Mouse (Mus musculus) forebrain, embryonic 14.5 days (tissue): Measurements from ENCODE around the gene C9orf72. TPM values are rescaled to one million over a fixed set of nuclear protein-coding genes. Genes with fewer than 3 reads are reported as not detected.

Experiments used
- ATAC-seq: fragments of 200-750 bp; cut with Nextera tagmentation; 2 replicates; pipeline ENCODE4 v1.8.0; 2017; ENCODE audit warnings: mild to moderate bottlenecking, moderate library complexity
- DNase-seq: peaks from one replicate; pipeline ENCODE4 v3.0.0-alpha.2; 2015; ENCODE audit warnings: low spot score
- H3K27ac ChIP-seq: fragments of 300-500 bp; sonication (generic); 2 replicates; pipeline ENCODE4 v1.5.1; 2014; ENCODE audit warnings: low read depth, mild to moderate bottlenecking, control low read depth, low read length, moderate library complexity
- H3K27me3 ChIP-seq: fragments of 300-500 bp; sonication (generic); replicated peaks from 2 replicates; pipeline ENCODE4 v1.6.1; 2014; ENCODE audit warnings: low read length, control low read depth, mixed read lengths; ENCODE audit not compliant: control insufficient read depth, insufficient read depth
- H3K36me3 ChIP-seq: fragments of 300-500 bp; sonication (generic); 2 replicates; pipeline ENCODE4 v1.6.1; 2014; ENCODE audit warnings: low read length, control low read depth; ENCODE audit not compliant: control insufficient read depth, insufficient read depth
- H3K4me1 ChIP-seq: fragments of 300-500 bp; sonication (generic); 2 replicates; pipeline ENCODE4 v1.6.1; 2014; ENCODE audit warnings: antibody characterized with exemption, low read length, control low read depth; ENCODE audit not compliant: control insufficient read depth, insufficient read depth
- H3K4me2 ChIP-seq: fragments of 300-500 bp; sonication (generic); 2 replicates; pipeline ENCODE4 v1.6.1; 2014; ENCODE audit warnings: mild to moderate bottlenecking, control low read depth, low read length
- H3K4me3 ChIP-seq: fragments of 300-500 bp; sonication (generic); 2 replicates; pipeline ENCODE4 v1.5.1; 2014; ENCODE audit warnings: low read depth, low read length, control low read depth
- H3K9ac ChIP-seq: fragments of 300-500 bp; sonication (generic); 2 replicates; pipeline ENCODE4 v1.6.1; 2014; ENCODE audit warnings: mild to moderate bottlenecking, low read length, control low read depth, moderate library complexity
- H3K9me3 ChIP-seq: fragments of 300-500 bp; sonication (generic); replicated peaks from 2 replicates; pipeline ENCODE4 v1.6.1; 2016; ENCODE audit warnings: low read length, control low read depth, mixed read lengths; ENCODE audit not compliant: control insufficient read depth
- WGBS: fragments of 180-500 bp; shearing (Covaris S2); extraction: QIAGEN DNeasy Blood & Tissue Kit; methylation state at CpG from one replicate; pipeline ENCODE4 v1.1.7; 2014; 5-methylcytosine and 5-hydroxymethylcytosine counted together
- polyA plus RNA-seq: library from polyadenylated mRNA; unstranded; fragments of >200 nt; fragmentation: Nextera tagmentation; extraction: Ambion mirVana; gene quantifications from 2 replicates; pipeline ENCODE4 v1.2.1, GENCODE M21; 2014

C9orf72 gene
- polyA plus RNA-seq, 1 experiment from 2014 or later, result 51.4 TPM

DNA sequence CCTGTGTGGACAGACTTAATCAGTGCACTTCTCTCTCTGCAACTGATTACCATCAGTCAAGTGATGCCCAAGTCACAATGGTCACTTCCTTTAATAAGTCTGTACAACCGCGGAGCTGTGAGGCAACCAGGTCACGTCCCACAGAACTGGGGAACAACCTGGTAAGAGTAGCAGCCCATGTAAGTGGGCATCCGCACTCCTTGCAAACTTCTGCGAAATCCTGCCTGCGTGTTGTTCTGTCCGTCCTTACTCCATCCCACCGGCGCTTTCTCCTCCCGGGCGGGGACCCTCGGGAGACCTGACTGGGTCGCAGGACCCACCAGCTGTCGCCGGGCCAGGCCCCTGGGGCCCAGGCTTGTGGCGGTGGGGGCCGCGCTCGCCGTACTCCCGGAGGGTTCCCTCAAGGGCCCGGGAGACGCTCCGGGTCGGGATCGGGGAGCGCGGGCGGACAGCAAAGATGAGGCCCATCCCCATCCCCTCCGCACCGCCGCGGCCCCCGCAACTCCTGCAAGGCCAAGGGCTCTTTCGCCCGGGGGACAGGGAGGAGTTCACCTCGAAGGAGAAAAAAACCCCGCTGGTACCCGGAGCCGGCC, 738 bp downstream of the C9orf72 start:
- Histone ChIP-seq H3K4me2 (peak overlapping the region; percentile 90), H3K4me1 (peaks cover 5% of the 10 kb centered on the region), H3K9me3 (no peaks in the 10 kb centered on the region), H3K4me3 (peak overlapping the region; percentile 79), H3K36me3 (no peaks in the 10 kb centered on the region), H3K9ac (peak overlapping the region; percentile 92), H3K27ac (peak overlapping the region; percentile 76), H3K27me3 (no peaks in the 10 kb centered on the region)
- ATAC-seq, result peak; percentile 71
- under 1% methylated on average over 40 of the region's 40 CpGs for WGBS
- DNase-seq, result peak; percentile 44

DNA sequence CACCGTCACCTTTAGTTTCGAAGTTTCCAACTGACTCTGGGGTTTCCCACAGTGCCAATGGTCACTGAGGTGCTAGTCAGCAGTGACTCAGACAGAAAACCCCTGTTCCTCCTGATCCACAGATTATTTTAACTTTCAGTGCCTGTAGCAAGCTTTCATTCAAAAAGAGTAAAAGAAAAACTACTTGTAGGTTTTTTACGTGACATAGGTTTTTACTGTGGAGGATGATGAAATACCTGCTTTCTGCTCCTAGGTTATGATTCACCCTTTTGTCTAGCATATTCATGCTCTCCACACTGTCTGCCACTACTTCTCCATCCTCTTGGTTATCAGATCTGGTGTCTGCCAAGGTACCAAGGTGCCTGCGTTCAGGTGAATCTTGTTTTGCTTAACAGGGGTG, 1.9 kb downstream of the C9orf72 start:
- Histone ChIP-seq H3K27ac (no peak overlapping the region), H3K36me3 (no peaks in the 10 kb centered on the region), H3K4me1 (peaks cover 5% of the 10 kb centered on the region), H3K4me3 (no peak overlapping the region), H3K27me3 (no peaks in the 10 kb centered on the region), H3K9me3 (no peaks in the 10 kb centered on the region), H3K4me2 (peak overlapping the region; percentile 90; the same call in 1 of the 2 replicates), H3K9ac (no peak overlapping the region)
- ATAC-seq (no peak), DNase-seq (no peak)
- WGBS, result 92% methylated on average over 4 of the region's 4 CpGs

DNA sequence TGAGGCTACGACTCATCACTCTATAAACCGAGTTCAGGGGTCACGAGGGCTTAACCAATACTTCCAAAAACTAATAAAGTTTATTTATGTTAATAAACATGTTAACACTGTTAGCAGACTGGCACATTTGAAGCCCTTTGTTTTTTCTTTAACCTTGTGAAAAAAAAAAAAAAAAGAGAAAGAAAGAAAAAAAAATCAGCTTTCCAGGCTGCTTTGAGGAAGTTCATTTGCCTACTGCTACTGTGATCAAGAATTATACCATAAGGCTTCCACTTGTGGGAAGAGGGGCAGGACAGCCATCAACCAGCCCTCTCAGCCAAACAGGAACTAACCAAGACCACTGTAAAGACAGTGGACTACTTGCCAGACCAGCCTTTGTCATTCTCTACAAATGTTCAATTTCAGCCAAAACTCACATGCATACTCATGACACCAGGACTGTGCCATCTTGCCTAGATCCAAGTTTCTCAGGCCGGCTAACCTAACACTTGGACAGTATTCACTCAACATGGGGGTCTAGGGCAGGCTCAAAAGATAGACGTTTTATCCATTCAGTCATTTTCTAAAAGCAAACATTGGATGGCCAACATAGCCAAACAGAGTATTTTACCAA, 2.5 kb downstream of the C9orf72 start:
- no peaks in the 10 kb centered on the region for H3K9me3 ChIP-seq
- H3K36me3 ChIP-seq, result no peaks in the 10 kb centered on the region
- H3K9ac ChIP-seq, result no peak overlapping the region
- H3K27ac ChIP-seq, result no peak overlapping the region
- DNase-seq, result no peak
- H3K27me3 ChIP-seq, result no peaks in the 10 kb centered on the region
- H3K4me2 ChIP-seq, result no peak overlapping the region
- WGBS, result 86% methylated on average over 5 of the region's 5 CpGs
- ATAC-seq, result no peak
- H3K4me3 ChIP-seq, result no peak overlapping the region
- H3K4me1 ChIP-seq, result peaks cover 5% of the 10 kb centered on the region

DNA sequence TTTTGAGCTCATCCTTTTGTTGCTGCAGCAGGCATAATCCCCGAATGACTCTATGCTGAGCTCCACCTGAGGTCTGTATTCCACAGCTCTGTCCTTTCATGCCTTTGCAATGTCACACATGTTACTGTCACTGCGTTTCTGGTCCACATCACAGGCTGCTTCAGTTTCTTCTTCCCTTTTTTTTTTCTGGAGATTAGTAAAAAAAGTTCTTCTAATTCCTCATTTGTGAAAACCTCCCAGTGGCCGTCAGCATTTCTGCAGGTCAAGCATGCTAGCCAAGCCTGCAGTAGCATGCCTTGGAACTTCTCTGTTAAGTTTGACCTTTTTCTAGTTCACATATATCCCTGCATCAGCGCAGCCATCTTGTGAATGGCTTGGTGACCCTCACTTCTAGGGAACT, 4.1 kb downstream of the C9orf72 start:
- WGBS, result 46% methylated on average over 4 of the region's 4 CpGs

DNA sequence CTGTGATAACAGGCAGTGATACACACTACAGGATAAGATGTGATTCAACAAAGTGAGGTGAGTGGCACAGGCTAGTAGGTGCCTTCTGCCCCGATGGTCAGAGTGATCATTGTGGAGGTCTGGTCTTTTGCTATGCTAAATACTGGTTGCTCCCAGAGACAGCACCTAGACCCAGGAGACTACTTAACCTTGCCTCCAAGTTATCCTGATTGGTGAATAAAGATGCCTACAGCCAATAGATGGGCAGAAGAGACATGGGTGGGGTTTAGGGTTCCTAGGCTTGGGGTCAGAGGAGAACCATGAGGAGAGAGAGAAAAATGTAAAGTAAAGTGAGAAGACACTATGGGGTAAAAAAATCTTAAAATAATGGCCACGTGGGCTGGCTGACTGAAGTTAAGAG, 4.8 kb downstream of the C9orf72 start:
- WGBS, result 33% methylated on average over 2 of the region's 2 CpGs
- no peak for ATAC-seq
- H3K27ac ChIP-seq, result no peak overlapping the region

More for the DNA sequence above, 4.1 kb downstream of the C9orf72 start:
- Histone ChIP-seq H3K36me3 (peaks cover 10% of the 10 kb centered on the region; the same call in 1 of the 2 replicates), H3K27me3 (no peaks in the 10 kb centered on the region), H3K27ac (no peak overlapping the region), H3K9ac (no peak overlapping the region), H3K4me3 (no peak overlapping the region), H3K4me2 (no peak overlapping the region), H3K9me3 (no peaks in the 10 kb centered on the region), H3K4me1 (peaks cover 5% of the 10 kb centered on the region)
- DNase-seq, result no peak
- ATAC-seq, result no peak

DNA sequence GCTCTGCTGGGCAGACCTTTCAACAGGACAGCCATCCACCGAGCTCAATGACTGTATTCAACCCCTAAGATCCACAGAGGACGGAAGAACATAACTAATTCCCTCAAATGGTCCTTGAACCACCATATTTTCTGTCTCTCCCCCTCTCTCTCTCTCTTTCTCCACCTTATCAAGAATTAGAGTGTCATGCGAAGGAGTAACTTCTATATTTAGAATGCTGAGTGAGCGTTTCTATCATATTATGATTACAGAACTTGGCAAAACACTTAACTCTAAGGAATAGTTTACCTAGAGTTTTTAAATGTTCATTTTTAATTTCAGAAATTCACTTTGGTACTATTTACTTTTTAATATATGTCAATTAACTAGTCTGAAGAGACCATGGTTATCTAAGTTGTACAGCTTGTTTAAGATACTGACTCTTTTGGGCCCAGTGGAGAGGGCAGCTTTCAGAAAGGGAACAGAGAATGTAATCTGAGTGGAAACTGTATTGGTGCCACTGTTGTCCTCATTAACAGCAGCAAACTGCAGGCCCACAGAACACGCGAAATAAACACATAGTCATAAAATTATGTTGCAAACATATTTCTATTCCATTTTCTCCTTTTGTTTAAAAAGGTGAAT, 5.8 kb downstream of the C9orf72 start:
- DNase-seq, result no peak
- no peak for ATAC-seq
- Histone ChIP-seq H3K36me3 (peaks cover 23% of the 10 kb centered on the region), H3K4me3 (no peak overlapping the region), H3K27me3 (no peaks in the 10 kb centered on the region), H3K9ac (no peak overlapping the region), H3K4me1 (peaks cover 5% of the 10 kb centered on the region), H3K27ac (no peak overlapping the region), H3K9me3 (no peaks in the 10 kb centered on the region), H3K4me2 (no peak overlapping the region)
- WGBS, result 85% methylated on average over 6 of the region's 6 CpGs

More for the DNA sequence above, 4.8 kb downstream of the C9orf72 start:
- Histone ChIP-seq H3K9me3 (no peaks in the 10 kb centered on the region), H3K9ac (no peak overlapping the region), H3K4me3 (no peak overlapping the region), H3K36me3 (peaks cover 14% of the 10 kb centered on the region; the same call in 1 of the 2 replicates), H3K27me3 (no peaks in the 10 kb centered on the region), H3K4me1 (peaks cover 5% of the 10 kb centered on the region), H3K4me2 (no peak overlapping the region)
- no peak for DNase-seq

DNA sequence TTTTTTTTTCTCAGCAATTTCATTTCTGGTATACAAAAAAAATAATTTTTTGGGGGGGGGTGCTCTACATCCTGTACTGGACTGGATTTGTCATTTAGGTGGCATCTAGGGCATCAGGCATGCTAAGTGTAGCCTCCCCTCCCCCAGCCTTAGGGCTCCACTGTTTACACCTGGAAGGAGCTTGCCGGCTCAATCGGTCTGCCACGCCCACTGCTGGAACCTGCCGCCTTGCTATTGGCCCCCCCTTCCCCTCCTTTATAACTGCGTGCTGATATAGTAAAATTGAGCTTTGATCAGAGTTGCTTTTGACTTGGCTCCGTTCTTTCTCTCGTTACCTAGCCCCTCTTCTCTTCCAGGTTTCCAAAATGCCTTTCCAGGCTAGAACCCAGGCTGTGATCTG, 21.3 kb downstream of the C9orf72 start:
- H3K4me3 ChIP-seq, result no peak overlapping the region
- WGBS, result 75% methylated on average over 7 of the region's 7 CpGs
- H3K9me3 ChIP-seq, result no peaks in the 10 kb centered on the region
- ATAC-seq (no peak), DNase-seq (no peak)
- H3K4me2 ChIP-seq, result no peak overlapping the region
- H3K9ac ChIP-seq, result no peak overlapping the region
- H3K27ac ChIP-seq, result no peak overlapping the region
- H3K36me3 ChIP-seq, result peaks cover 25% of the 10 kb centered on the region
- no peaks in the 10 kb centered on the region for H3K27me3 ChIP-seq
- H3K4me1 ChIP-seq, result no peaks in the 10 kb centered on the region

DNA sequence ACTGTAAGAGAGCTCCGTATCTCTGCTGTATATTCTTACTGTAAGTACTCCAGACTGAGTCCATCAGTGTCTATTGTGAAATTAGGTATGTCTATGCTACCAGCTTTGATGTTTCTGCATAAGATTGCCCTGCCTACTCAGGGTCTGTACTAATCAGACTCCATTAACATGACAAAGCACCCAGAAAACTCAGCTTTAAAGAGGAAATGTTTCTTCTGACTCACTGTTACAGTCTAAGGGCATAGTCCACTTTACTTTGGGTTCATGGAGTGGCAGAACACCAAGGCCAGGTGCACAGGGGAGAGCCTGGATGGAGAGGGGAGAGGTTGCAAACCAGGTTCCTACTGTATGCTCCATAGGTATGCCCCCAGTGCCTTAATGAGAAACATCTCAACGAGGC, 22.3 kb downstream of the C9orf72 start:
- DNase-seq (no peak), ATAC-seq (no peak)
- H3K36me3 ChIP-seq, result peaks cover 32% of the 10 kb centered on the region
- WGBS, result 87% methylated on average over 2 of the region's 2 CpGs
- H3K27ac ChIP-seq, result no peak overlapping the region
- H3K27me3 ChIP-seq, result no peaks in the 10 kb centered on the region
- no peaks in the 10 kb centered on the region for H3K9me3 ChIP-seq
- no peak overlapping the region for H3K9ac ChIP-seq
- no peaks in the 10 kb centered on the region for H3K4me1 ChIP-seq
- no peak overlapping the region for H3K4me3 ChIP-seq
- no peak overlapping the region for H3K4me2 ChIP-seq

DNA sequence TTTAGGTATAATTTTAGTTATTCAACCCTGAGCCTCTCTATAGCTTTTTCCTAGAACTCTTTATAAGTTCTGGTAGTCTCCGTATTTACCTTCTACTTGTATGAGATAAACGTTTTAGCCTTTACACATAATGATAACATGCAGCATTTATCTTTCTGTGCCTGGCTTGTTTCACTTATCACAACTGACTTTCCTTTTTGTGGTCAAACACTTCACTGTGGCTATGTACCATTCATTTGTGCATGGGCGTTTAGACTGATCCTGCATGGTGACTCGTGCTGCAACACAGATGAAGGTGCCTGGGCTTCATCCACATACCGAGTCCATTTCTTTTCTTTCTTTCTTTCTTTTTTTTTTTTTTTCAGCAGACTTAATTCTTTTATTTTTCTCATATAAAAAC, 24.3 kb downstream of the C9orf72 start:
- ATAC-seq, result no peak
- 95% methylated on average over 5 of the region's 5 CpGs for WGBS

More for the DNA sequence above, 24.3 kb downstream of the C9orf72 start:
- Histone ChIP-seq H3K4me2 (no peak overlapping the region), H3K4me3 (no peak overlapping the region), H3K9ac (no peak overlapping the region), H3K27me3 (no peaks in the 10 kb centered on the region), H3K9me3 (no peaks in the 10 kb centered on the region), H3K27ac (no peak overlapping the region), H3K36me3 (peaks cover 41% of the 10 kb centered on the region), H3K4me1 (no peaks in the 10 kb centered on the region)
- no peak for DNase-seq
